Mouse (Mus musculus): ENCODE results near the gene 2810004N23Rik.
A peak's percentile ranks its signal among the peaks of the same experiment; 100 is the strongest.

The 2810004N23Rik gene

GRCm38 (mm10) chr8:124823497-124823896, 39.4 kb downstream of the 2810004N23Rik start:
- DNase-seq (ENCODE audit: inconsistent ontology term), result no peak

- DNase-seq (ENCODE audit: inconsistent ontology term), result no peak
These were observed 42.8 kb downstream of the 2810004N23Rik start for GRCm38 (mm10) chr8:124820125-124820524.

- no peak for DNase-seq (ENCODE audit: inconsistent ontology term)
These were observed 43.3 kb downstream of the 2810004N23Rik start for GRCm38 (mm10) chr8:124819612-124820115.

- no peak for DNase-seq (ENCODE audit: inconsistent ontology term)
These were observed 45.6 kb downstream of the 2810004N23Rik start for GRCm38 (mm10) chr8:124817361-124817760.

GRCm38 (mm10) chr8:124816866-124817265, 46.1 kb downstream of the 2810004N23Rik start:
- DNase-seq (ENCODE audit: inconsistent ontology term), result no peak

- DNase-seq (ENCODE audit: inconsistent ontology term), result no peak
These were observed 47.0 kb downstream of the 2810004N23Rik start for GRCm38 (mm10) chr8:124815870-124816269.

GRCm38 (mm10) chr8:124813326-124813725, 49.6 kb downstream of the 2810004N23Rik start:
- no peak for DNase-seq (ENCODE audit: inconsistent ontology term)

GRCm38 (mm10) chr8:124810689-124811394, 52.1 kb downstream of the 2810004N23Rik start:
- DNase-seq (ENCODE audit: inconsistent ontology term), result peak; percentile 51

- DNase-seq (ENCODE audit: inconsistent ontology term), result peak; percentile 34
These were observed 52.8 kb downstream of the 2810004N23Rik start for GRCm38 (mm10) chr8:124810056-124810610.

- DNase-seq (ENCODE audit: inconsistent ontology term), result no peak
These were observed 53.5 kb downstream of the 2810004N23Rik start for GRCm38 (mm10) chr8:124809419-124809818.

- no peak for DNase-seq (ENCODE audit: inconsistent ontology term)
These were observed 56.9 kb downstream of the 2810004N23Rik start for GRCm38 (mm10) chr8:124805990-124806389.

- DNase-seq (ENCODE audit: inconsistent ontology term), result no peak
These were observed 58.9 kb downstream of the 2810004N23Rik start for GRCm38 (mm10) chr8:124803824-124804702.

- DNase-seq (ENCODE audit: inconsistent ontology term), result no peak
These were observed 62.4 kb downstream of the 2810004N23Rik start for GRCm38 (mm10) chr8:124800542-124800941.

- no peak for DNase-seq (ENCODE audit: inconsistent ontology term)
These were observed 67.0 kb downstream of the 2810004N23Rik start for GRCm38 (mm10) chr8:124795781-124796488.

- peak; percentile 72 for DNase-seq (ENCODE audit: inconsistent ontology term)
These were observed 68.5 kb downstream of the 2810004N23Rik start for GRCm38 (mm10) chr8:124794486-124794780.

- peak; percentile 35 for DNase-seq (ENCODE audit: inconsistent ontology term)
These were observed 69.0 kb downstream of the 2810004N23Rik start for GRCm38 (mm10) chr8:124793661-124794485.

GRCm38 (mm10) chr8:124793172-124793651, 69.7 kb downstream of the 2810004N23Rik start:
- peak; percentile 93 for DNase-seq (ENCODE audit: inconsistent ontology term)

GRCm38 (mm10) chr8:124792708-124793107, 70.2 kb downstream of the 2810004N23Rik start, which contains the start of gene Trim67:
Gene Trim67, plus strand, starts transcription at chr8:124793092.
- DNase-seq (ENCODE audit: inconsistent ontology term), result peak; percentile 91

GRCm38 (mm10) chr8:124792186-124792585, 70.7 kb downstream of the 2810004N23Rik start:
- DNase-seq (ENCODE audit: inconsistent ontology term), result no peak

GRCm38 (mm10) chr8:124791751-124792150, 71.2 kb downstream of the 2810004N23Rik start:
- DNase-seq (ENCODE audit: inconsistent ontology term), result peak; percentile 48

GRCm38 (mm10) chr8:124790676-124791075, 72.2 kb downstream of the 2810004N23Rik start:
- DNase-seq (ENCODE audit: inconsistent ontology term), result no peak

Data from Muller cell, postnatal 12 days (primary cell).